Mouse (Mus musculus) C2C12 (cell line): ENCODE results near the gene Olfr766-ps1.

Experiments
- CEBPB ChIP-seq: IDR thresholded peaks from one replicate; pipeline ENCODE4 v1.6.1; 2011; ENCODE audit warnings: low read depth, mild to moderate bottlenecking, control low read depth, moderate library complexity
- CTCF ChIP-seq: IDR thresholded peaks from one replicate; pipeline ENCODE4 v1.5.1; 2011; ENCODE audit not compliant: control insufficient read depth, insufficient read depth, insufficient read length
- FOSL1 ChIP-seq: IDR thresholded peaks from one replicate; pipeline ENCODE4 v1.8.0; 2011; ENCODE audit warnings: mild to moderate bottlenecking, low read length; ENCODE audit not compliant: poor library complexity, insufficient read depth, severe bottlenecking
- MAX ChIP-seq: IDR thresholded peaks from one replicate; pipeline ENCODE4 v1.6.1; 2011; ENCODE audit warnings: mild to moderate bottlenecking, control low read depth
- MYOD1 ChIP-seq: IDR thresholded peaks from one replicate; pipeline ENCODE4 v1.6.1; 2011; ENCODE audit warnings: low read depth; ENCODE audit not compliant: control insufficient read depth, insufficient read length
- MYOG ChIP-seq: IDR thresholded peaks from one replicate; pipeline ENCODE4 v1.6.1; 2011; ENCODE audit not compliant: control insufficient read depth, insufficient read length; ENCODE audit errors: extremely low read depth
- USF1 ChIP-seq: IDR thresholded peaks from one replicate; pipeline ENCODE4 v1.6.1; 2011; ENCODE audit warnings: low read depth, mild to moderate bottlenecking, control low read depth, moderate library complexity

- no peak for TF ChIP-seq CTCF
- TF ChIP-seq MYOD1: no peak
- TF ChIP-seq USF1: no peak
- no peak for TF ChIP-seq FOSL1
- no peak for TF ChIP-seq MAX
- no peak for TF ChIP-seq MYOG
- no peak for TF ChIP-seq CEBPB
These were observed at the start of gene Olfr766-ps1 for GRCm38 (mm10) chr10:129068877-129069276.
